In the genomic region with DNA sequence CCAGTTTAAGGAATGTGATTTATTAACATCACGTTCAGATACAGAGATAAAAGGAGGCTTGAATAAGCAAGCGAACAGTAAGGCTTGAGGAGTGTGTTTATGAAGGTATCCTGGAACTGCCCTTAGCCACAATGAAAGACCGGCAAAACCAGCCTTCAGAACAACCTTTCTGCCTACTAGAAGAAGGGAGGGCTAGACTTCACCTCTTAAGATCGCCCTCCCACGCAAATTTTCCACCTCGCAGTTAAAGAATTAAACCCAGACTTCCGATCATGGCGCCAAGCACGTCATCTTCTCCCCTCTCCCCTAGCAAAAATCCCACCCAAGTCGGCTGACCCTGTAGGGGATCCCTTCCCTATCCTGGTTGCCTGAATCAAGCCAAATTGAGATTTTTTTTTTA, we compare ENCODE assay signal across 8 mouse cellular contexts. TPM values are rescaled to one million over a fixed set of nuclear protein-coding genes. Genes with fewer than 3 reads are reported as not detected.
DNase-seq lines count a peak whose midpoint lies in the region; ATAC-seq and TF ChIP-seq lines count a peak whose summit lies in the region.

No protein-coding gene starts in this region.

- peak overlapping the region; percentile 97 for H3K4me3 ChIP-seq in megakaryocyte, embryonic 14.5 days (replicated peaks)
- H3K4me3 ChIP-seq in bone marrow macrophage, adult 2 months (ENCODE audit: insufficient read depth, low read length): peak overlapping the region; percentile 66
- H3K4me3 ChIP-seq in intestine, postnatal 0 days (ENCODE audit: low read depth, low read length): peak overlapping the region; percentile 91
- H3K4me3 ChIP-seq in liver, embryonic 15.5 days (replicated peaks): peak overlapping the region; percentile 73
- peak overlapping the region; percentile 99 for H3K4me3 ChIP-seq in neural tube, embryonic 15.5 days (replicated peaks)

- H3K27ac ChIP-seq in bone marrow macrophage, adult 2 months (ENCODE audit: insufficient read depth, low read depth, low read length): no peak overlapping the region
- H3K27ac ChIP-seq in intestine, postnatal 0 days (ENCODE audit: low read depth, low read length): peak overlapping the region; percentile 97
- no peak overlapping the region for H3K27ac ChIP-seq in liver, embryonic 15.5 days (replicated peaks)
- H3K27ac ChIP-seq in neural tube, embryonic 15.5 days (replicated peaks): peak overlapping the region; percentile 99

- no peaks in the 10 kb centered on the region for H3K9me3 ChIP-seq in megakaryocyte, embryonic 14.5 days
- no peaks in the 10 kb centered on the region for H3K9me3 ChIP-seq in intestine, postnatal 0 days (ENCODE audit: control insufficient read depth)
- H3K9me3 ChIP-seq in liver, embryonic 15.5 days (replicated peaks): no peaks in the 10 kb centered on the region
- H3K9me3 ChIP-seq in neural tube, embryonic 15.5 days (replicated peaks): no peaks in the 10 kb centered on the region

- peak overlapping the region; percentile 83 for H3K4me2 ChIP-seq in intestine, postnatal 0 days (replicated peaks; ENCODE audit: low read depth)
- peak overlapping the region; percentile 99 for H3K4me2 ChIP-seq in liver, embryonic 15.5 days
- H3K4me2 ChIP-seq in neural tube, embryonic 15.5 days: peak overlapping the region; percentile 78

- WGBS in intestine, postnatal 0 days: 5% methylated on average over 10 of the region's 10 CpGs
- WGBS in liver, embryonic 15.5 days (ENCODE audit: insufficient replicate concordance): 16% methylated on average over 10 of the region's 10 CpGs
- WGBS in neural tube, embryonic 15.5 days: under 1% methylated on average over 10 of the region's 10 CpGs

- H3K9ac ChIP-seq in intestine, postnatal 0 days (ENCODE audit: low read depth, low read length): peak overlapping the region; percentile 92
- H3K9ac ChIP-seq in liver, embryonic 15.5 days: peak overlapping the region; percentile 79
- peak overlapping the region; percentile 85 for H3K9ac ChIP-seq in neural tube, embryonic 15.5 days (replicated peaks)

- no peak for TF ChIP-seq CTCF in bone marrow macrophage, adult 2 months (IDR thresholded peaks at IDR 0.05; ENCODE audit: low read depth, low read length)
- no peak for TF ChIP-seq CTCF in intestine, postnatal 0 days (IDR thresholded peaks at IDR 0.05; ENCODE audit: low read depth)

- DNase-seq in forelimb bud, embryonic 11.5 days (ENCODE audit: low read depth, low spot score): peak; percentile 62
- peak; percentile 27 for DNase-seq in yolk sac, embryonic 10.5 days (ENCODE audit: low spot score)

- no peaks in the 10 kb centered on the region for H3K36me3 ChIP-seq in megakaryocyte, embryonic 14.5 days (replicated peaks; ENCODE audit: low read length)
- H3K36me3 ChIP-seq in intestine, postnatal 0 days (ENCODE audit: control insufficient read depth, insufficient read depth): no peaks in the 10 kb centered on the region
- H3K36me3 ChIP-seq in liver, embryonic 15.5 days (replicated peaks): no peaks in the 10 kb centered on the region
- H3K36me3 ChIP-seq in neural tube, embryonic 15.5 days: no peaks in the 10 kb centered on the region

- no peak for TF ChIP-seq POLR2A in bone marrow macrophage, adult 2 months (IDR thresholded peaks at IDR 0.05; ENCODE audit: borderline replicate concordance, low read depth, low read length)

- ATAC-seq in megakaryocyte, adult 5-6 weeks (ENCODE audit: poor library complexity, severe bottlenecking): no peak
- ATAC-seq in intestine, postnatal 0 days: no peak
- no peak for ATAC-seq in liver, embryonic 15.5 days (ENCODE audit: insufficient read depth)
- ATAC-seq in neural tube, embryonic 15.5 days (ENCODE audit: low FRiP score): peak; percentile 2; the same call in 1 of the 2 replicates

- H3K4me1 ChIP-seq in megakaryocyte, embryonic 14.5 days: peaks cover 29% of the 10 kb centered on the region
- peaks cover 4% of the 10 kb centered on the region; the same call in 1 of the 2 replicates for H3K4me1 ChIP-seq in bone marrow macrophage, adult 2 months (ENCODE audit: control insufficient read depth, insufficient read depth, low read length)
- 0 out of 2 replicates have a peak, but pooled peaks cover 8% of the 10 kb centered on the region for H3K4me1 ChIP-seq in intestine, postnatal 0 days (replicated peaks; ENCODE audit: control insufficient read depth, insufficient read depth, low read length)
- peaks cover 23% of the 10 kb centered on the region for H3K4me1 ChIP-seq in liver, embryonic 15.5 days (replicated peaks)
- H3K4me1 ChIP-seq in neural tube, embryonic 15.5 days: peaks cover 10% of the 10 kb centered on the region; the same call in 1 of the 2 replicates

- peaks cover 2% of the 10 kb centered on the region for H3K27me3 ChIP-seq in megakaryocyte, embryonic 14.5 days (replicated peaks)
- H3K27me3 ChIP-seq in intestine, postnatal 0 days (replicated peaks; ENCODE audit: control insufficient read depth, insufficient read depth, low read length): no peaks in the 10 kb centered on the region
- peaks cover 13% of the 10 kb centered on the region for H3K27me3 ChIP-seq in liver, embryonic 15.5 days
- H3K27me3 ChIP-seq in neural tube, embryonic 15.5 days (replicated peaks): no peaks in the 10 kb centered on the region

RNA-seq across cellular contexts. Expression of gene Bmpr2, which starts 1.0 kb away (rescaled TPM):
- polyA plus RNA-seq in megakaryocyte, embryonic 14.5 days (2012; ENCODE audit: insufficient read depth, low replicate concordance): 0.28 TPM in 1 of 2 replicates, not detected in the other
- 45.0 and 49.3 TPM in 2 replicates for total RNA-seq in megakaryocyte, adult 5-6 weeks (2015)
- 23.0 and 26.1 TPM in 2 replicates for total RNA-seq in megakaryocyte, adult 5-6 weeks (2017)
- 20.6 and 26.0 TPM in 2 replicates for polyA plus RNA-seq in bone marrow macrophage, adult 2 months (2012; ENCODE audit: insufficient read depth, insufficient read length, missing spikeins)
- polyA plus RNA-seq in intestine, postnatal 0 days (2015; fragmentation: Nextera tagmentation; extraction: Ambion mirVana): 5.9 and 6.4 TPM in 2 replicates
- 0.88 and 0.90 TPM in 2 replicates for polyA plus RNA-seq in liver, embryonic 15.5 days (2015; fragmentation: Nextera tagmentation; extraction: Ambion mirVana)
- 9.4 and 10.5 TPM in 2 replicates for polyA plus RNA-seq in neural tube, embryonic 15.5 days (2015; fragmentation: Nextera tagmentation; extraction: Ambion mirVana)

Comparison
In these comparisons a context has a peak if more than half of its experiments do, and no peak if none do; other contexts are left out.
1. H3K27ac ChIP-seq: peak in intestine, postnatal 0 days (single experiment) and neural tube, embryonic 15.5 days (single experiment); none in bone marrow macrophage, adult 2 months (single experiment) and liver, embryonic 15.5 days (single experiment).
2. Peak in every context shown above with its lines, with median percentiles within 50 percentile points of each other: H3K4me3 ChIP-seq, H3K4me2 ChIP-seq and H3K9ac ChIP-seq.